Mouse (Mus musculus) naive thymus-derived CD4-positive, alpha-beta T cell, adult 2 months (primary cell): ENCODE measurements at regions not wholly inside any gene's neighbourhood (a gene's known extent, or its start where the extent isn't known, plus 50 kb on each side); places are given as distances from the start of the nearest gene placed in this dataset.
A peak's percentile ranks its signal among the peaks of the same experiment; 100 is the strongest.

Source experiments
- DNase-seq: peaks from one replicate; pipeline ENCODE4 v3.0.0-alpha.2; 2011; ENCODE audit warnings: low read depth

GRCm38 (mm10) chr13:18063677-18064076, 70.5 kb upstream of the Yae1d1 start:
- DNase-seq = no peak

- DNase-seq = no peak
Measured at GRCm38 (mm10) chr13:18060265-18060664, 67.1 kb upstream of the Yae1d1 start.

GRCm38 (mm10) chr13:18057231-18057912, 64.2 kb upstream of the Yae1d1 start:
- DNase-seq = peak; percentile 45

- no peak for DNase-seq
Measured at GRCm38 (mm10) chr13:18056816-18057215, 63.7 kb upstream of the Yae1d1 start.

- DNase-seq = no peak
Measured at GRCm38 (mm10) chr13:18043154-18043553, 50.0 kb upstream of the Yae1d1 start.
